Mouse (Mus musculus) monocyte, adult 59 days (primary cell): ENCODE results near the gene Sparcl1. TPM values are rescaled to one million over a fixed set of nuclear protein-coding genes. Genes with fewer than 3 reads are reported as not detected.

ENCODE experiments used
- total RNA-seq, 2 experiments: library from RNA; stranded (reverse); gene quantifications; one replicate each; pipeline ENCODE4 v1.2.4; 2023

Gene Sparcl1
- not detected for total RNA-seq

DNA sequence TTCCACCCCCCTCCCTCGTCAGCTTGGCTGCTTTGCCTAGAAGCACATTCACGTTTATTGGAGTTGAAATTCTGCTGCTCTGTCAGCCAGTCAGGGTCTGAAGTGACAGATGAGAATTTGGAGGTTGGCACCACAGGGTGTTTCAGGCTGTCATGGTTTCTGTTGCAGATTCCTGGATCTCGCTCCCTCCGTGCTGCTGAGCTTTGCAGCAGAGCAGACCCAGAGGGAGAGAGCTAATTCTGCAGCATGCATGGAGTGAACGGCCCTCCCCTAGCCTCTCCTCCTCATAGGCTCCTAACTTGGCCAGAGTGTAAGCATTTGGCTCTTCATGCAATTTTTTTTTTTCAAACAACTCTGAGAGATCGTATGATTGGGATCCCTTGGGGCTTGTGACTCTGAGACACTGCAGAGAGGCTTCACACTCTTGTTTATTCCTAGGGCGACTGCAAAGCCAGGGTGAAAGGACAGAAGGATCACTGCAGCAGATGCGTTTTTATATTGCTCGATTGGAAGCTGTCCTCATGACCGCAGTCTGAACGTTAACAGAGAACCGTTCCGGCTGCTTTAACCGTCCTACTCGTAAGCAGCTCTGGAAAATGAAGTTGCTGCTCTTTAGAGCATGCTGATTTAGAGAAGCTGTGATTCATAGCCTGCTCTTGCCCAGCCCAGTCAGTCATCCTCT lies at the start of gene Sparcl1:
Gene Sparcl1, minus strand, starts transcription at position 243 of the 682 bp plus-strand sequence.

DNA sequence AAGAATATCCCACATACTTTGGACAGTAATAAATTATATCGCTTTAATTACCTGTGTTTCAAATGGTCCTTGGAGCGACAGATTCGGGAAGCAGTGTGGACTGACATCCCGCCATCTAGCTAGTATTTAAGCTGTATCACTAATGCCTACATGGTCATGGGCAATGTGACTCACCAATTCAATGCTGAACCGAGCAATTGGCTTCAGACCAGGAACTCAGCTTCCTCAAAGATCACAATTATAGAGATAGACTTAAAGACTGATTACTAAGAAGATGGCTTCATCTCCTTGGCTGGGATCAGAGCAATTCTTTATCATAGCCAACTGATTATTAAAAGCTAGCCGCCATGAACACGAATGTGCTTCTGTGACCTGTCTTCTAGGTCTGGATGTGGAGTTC lies 36.0 kb downstream of the Sparcl1 start, which contains the start of gene Gm17660:
Gene Gm17660, minus strand, starts transcription at position 101 of the 400 bp plus-strand sequence.

DNA sequence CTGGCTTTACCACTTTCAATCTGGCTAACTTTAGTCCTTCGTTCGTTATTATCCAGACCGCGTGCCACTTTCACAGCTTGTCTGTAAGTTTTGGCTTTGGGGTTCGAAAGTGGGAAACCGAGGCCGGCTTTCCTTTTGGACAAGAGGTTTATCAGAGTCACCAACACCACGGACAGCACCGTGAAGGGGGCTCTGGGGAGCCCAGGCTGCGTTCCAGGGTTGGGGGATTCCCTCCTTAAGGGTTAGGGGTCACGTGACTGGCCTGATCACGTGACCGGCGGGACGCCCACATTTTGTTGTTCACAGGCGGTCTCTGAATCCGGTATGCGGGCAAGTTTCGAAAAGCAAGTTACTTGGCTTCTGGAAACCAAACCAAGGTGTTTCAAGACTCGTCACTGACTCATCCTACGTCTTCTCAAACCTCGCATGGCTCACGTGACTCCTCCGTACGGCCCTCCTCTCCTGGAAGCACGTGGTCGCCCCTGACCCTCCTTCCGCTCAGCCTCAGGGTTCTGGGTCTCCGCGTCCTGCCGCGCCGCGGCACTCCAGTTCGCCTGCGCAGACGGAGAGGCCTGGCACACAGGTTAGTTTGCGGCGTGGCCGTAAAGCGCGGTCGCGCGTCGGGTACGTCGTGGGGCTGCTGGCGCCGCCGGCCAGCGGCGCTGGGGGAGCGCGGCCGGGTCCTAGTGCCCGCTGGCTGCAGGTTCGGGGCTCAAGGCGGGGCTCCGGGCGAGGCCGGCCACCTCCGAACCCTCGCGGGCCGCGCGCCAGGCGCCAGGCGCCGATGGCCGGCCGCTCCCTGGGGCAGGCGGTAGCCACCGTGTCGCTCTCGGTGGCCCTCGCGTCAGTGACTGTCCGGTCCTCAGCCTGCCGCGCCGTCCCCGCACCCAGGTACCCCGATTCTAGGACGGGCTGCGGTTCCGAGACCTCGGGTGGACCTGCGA lies 67.0 kb downstream of the Sparcl1 start, which contains the start of gene Nudt9:
Gene Nudt9, plus strand, starts transcription at position 51 of the 944 bp plus-strand sequence.

Other genes with a start within 250 kb of the Sparcl1 start
- gene Klhl8, start 202.5 kb downstream of the Sparcl1 start, total RNA-seq, result 1 to 10 TPM; 3.2 to 3.7 TPM
- not detected for gene Hsd17b13, start 136.3 kb downstream of the Sparcl1 start, total RNA-seq
- 100 to 1,000 TPM; 140 to 154 TPM for gene Hsd17b11, start 91.8 kb downstream of the Sparcl1 start, total RNA-seq
- 10 to 100 TPM; 30.2 TPM for gene Nudt9, start 67.4 kb downstream of the Sparcl1 start, total RNA-seq
- gene Gm17660, start 36.1 kb downstream of the Sparcl1 start, total RNA-seq, result not detected
- gene Dspp, start 57.0 kb upstream of the Sparcl1 start, total RNA-seq, result not detected
- gene Dmp1, start 88.9 kb upstream of the Sparcl1 start, total RNA-seq, result not detected
- not detected for gene Ibsp, start 185.4 kb upstream of the Sparcl1 start, total RNA-seq
- gene Mepe, start 211.6 kb upstream of the Sparcl1 start, total RNA-seq, result not detected